Mouse (Mus musculus): ENCODE measurements at regions not wholly inside any gene's neighbourhood (a gene's known extent, or its start where the extent isn't known, plus 50 kb on each side); places are given as distances from the start of the nearest gene placed in this dataset.
A peak's percentile ranks its signal among the peaks of the same experiment; 100 is the strongest.

DNA sequence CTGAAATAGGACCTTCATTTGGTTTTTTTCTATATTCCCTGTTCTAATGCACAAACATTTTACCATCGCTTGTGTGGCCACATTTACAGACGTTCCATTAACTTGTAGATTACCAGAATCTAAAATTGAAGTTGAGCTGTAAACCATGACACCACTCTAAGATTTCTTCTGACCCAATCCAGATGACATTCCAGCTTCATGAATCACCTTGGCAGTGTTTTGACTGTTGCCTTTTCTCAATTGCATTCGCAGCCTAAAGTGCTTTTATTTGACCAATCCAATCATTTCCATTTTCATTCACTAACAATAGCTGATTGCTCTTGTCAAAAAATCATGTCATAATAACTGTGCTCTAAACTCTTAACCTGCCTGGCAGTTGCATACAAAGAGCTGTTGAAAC is 144.8 kb downstream of the Mdfic start:
- no peak for DNase-seq (ENCODE audit: low spot score in 2 of 2)

DNA sequence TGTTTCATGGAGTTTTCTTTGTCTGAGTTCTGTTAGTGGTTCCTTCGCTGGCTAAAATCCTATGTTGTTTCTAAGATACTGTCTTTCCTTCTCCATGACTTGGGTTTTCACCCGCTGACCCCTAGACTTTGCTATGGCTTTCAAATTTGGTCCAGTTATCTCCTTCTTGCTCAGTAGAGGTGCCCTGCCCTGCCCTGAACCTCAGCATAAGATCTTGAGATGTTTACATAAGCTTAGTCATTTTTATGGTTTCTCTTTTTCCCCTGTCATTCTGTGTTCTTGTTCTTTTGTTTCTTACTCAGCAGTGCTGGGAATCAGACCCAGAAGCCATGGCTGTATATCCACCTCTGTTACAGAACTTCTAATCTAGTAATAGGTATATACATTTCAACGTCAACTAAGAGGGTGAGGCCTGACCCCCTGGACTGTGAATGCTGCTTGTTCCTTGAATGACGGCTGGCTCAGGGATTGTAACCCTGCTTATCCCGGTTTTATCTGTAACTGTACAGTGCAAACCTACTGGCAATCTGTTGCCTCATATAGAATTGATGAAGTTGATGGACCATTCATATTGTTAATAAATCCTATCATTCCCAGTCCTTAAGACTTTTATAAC is 161.9 kb downstream of the Mdfic start:
- DNase-seq (ENCODE audit: low spot score in 2 of 2), result no peak

DNA sequence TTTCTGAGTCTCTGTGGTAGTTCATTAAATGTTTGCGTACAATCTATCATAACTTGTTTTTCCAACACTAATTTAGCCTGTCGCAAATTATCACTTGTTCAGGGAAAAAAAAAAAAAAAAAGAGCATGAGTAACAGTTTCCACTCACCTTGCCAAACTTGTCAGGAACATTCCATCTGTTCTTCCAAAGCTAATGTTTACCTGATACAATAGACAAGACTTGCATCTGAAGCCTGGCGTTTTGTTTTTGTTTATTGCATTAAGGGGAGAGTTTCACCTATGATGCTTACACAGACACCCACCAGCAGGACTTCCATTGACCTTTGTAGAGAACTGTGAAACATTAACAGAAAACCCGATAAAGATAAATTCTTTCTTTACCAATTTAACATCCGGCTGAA is 172.6 kb downstream of the Mdfic start:
- no peak for DNase-seq (ENCODE audit: low spot score in 2 of 2)

DNA sequence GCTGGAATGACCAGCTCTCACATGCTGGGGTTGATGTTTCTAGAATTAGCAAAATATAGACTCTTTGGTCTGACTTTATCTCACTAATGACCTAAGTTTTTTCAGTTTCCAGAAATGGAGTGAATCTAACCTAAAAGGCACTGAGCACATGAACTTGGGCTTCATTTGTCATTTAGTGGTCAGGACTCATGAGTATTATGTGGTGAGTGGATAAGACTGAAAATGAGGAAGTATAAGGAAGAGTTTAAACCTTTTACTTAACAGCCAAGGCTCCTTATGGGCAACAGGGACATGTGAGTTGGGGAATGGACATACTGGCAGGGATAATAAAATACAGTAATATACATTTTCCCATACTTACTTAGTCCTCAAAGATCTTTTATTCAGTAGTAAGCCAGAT is 180.0 kb downstream of the Mdfic start:
- DNase-seq (ENCODE audit: low spot score in 2 of 2), result no peak

DNA sequence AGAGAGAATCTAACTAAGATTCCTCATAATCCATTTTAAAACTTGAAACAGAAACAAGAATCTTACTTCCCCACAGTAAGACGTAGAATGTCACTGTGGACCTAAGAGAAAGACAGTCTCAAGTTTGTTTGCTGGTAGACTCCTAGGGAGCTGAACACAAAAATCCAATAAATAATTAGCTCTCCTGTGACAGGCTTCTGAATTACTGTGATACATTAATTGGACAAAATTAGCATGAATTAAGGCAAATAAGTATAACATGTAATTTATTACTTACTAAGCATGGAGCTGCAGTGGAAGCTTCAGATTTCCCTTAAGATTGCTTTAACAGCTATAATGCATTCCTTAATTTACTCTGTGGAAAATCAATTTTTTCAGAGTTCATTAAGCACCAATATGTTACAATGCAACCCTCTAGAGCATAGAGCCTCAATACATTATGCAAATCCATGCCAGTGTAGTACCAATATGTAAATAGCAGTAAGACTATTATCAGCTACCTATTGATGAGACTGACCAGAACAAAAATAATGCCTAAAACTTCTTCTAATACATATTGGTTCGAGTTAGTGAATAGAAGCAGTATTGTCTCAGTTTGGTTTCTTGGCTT is 182.3 kb downstream of the Mdfic start:
- no peak for DNase-seq (ENCODE audit: low spot score in 2 of 2)

DNA sequence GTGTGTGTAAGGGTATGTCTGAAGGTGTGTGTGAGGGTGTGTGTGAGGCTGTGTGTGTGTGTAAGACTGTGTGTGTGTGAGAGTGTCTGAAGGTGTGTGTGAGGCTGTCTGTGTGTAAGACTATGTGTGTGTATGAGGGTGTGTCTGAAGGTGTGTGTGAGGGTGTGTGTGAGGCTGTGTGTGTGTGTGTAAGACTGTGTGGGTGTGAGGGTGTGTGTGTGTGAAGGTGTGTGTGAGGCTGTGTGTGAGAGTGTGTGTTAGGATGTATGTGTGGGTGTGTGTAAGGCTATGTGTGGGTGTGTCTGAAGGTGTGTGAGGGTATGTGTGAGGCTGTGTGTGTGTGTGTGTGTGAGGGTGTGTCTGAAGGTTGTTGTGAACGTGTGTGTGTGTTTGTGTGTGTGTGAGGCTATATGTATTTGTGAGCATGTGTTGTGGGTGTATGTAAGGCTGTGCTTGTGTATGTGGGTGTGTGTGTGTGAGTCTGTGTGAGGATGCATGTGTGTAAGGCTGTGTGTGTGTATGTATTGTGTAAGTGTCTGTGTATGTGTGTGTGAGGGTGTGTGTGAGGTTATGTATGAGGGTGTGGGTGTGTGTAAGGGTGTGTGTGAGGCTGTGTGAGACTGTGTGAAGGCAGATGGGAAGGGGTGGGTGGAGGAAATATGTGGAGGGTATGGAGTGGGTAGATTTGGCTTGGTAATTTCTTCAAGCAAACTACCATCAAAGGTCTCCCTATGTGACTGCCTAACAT is 190.1 kb downstream of the Mdfic start:
- DNase-seq (ENCODE audit: low spot score in 2 of 2), result no peak

DNA sequence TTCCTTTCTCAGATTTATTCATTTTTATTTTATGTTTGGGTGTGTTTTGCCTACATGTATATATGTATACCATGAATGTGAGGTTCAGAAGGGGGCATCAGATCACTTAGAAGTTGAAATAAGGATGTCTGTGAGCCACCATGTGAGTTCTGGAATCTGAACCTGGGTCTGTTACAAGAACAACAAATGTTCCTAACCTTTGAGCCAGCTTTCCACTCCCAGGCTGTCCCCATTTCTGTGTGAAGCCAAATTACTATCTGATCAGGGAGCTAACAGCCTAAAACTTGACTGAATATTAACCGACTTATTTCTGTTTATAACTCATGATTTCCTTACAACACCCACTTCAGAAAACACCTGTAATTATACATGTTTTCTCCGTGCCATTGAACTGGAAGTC is 209.2 kb downstream of the Mdfic start:
- DNase-seq (ENCODE audit: low spot score in 2 of 2), result no peak

DNA sequence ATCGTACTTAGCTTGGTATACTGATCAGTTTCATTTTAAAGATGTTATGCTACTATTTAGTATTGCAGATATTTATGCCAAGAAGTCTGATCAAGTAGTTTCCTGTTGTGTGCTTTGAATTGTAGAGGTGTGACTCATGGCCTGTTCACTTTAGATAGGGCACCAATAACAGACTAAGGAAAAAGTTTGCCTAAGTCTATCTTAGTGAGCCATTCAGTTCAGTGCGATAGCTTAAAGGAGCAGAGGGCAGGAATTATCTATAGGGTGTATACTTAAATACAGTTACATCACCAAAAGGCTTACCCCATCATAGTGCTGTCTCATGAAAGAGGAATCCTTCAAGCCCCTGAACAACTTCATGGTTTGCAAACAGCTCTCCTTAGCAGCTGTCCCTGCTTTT is 229.8 kb downstream of the Mdfic start:
- no peak for DNase-seq (ENCODE audit: low spot score in 2 of 2)

DNA sequence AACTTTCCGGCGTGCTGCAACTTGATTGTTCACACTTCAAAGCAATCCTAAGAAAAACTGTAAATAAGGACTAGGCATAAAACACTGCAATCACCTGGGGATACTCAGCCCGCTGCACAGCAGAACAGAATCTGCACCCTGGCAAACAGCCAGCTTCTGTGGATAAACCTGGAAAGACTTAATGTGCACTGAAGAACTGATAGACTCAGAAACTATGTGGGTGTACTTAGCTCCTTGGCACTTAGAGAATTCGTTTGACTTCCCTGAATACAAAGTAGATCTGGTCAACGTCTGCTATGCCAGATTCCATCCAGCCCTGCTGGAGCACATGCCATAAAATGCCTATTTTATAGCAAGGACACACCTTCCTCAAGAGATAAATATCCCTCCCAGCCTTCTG is 266.9 kb downstream of the Mdfic start:
- DNase-seq (ENCODE audit: low spot score in 2 of 2), result peak in 1 of 2 experiments; percentile 4
